Mouse (Mus musculus) forebrain, postnatal 0 days (tissue): ENCODE results near the gene Fgd6. TPM values are rescaled to one million over a fixed set of nuclear protein-coding genes. Genes with fewer than 3 reads are reported as not detected.

Experiments
- ATAC-seq: fragments of 200-750 bp; cut with Nextera tagmentation; 2 replicates; pipeline ENCODE4 v1.8.0; 2017; ENCODE audit warnings: mild to moderate bottlenecking, moderate library complexity
- DNase-seq: peaks from one replicate; pipeline ENCODE4 v3.0.0-alpha.2; 2015
- H3K27ac ChIP-seq: fragments of 300-500 bp; sonication (generic); 2 replicates; pipeline ENCODE4 v1.5.1; 2014; ENCODE audit warnings: low read depth, mild to moderate bottlenecking, antibody characterized with exemption, low read length, moderate library complexity, mixed read lengths
- H3K27me3 ChIP-seq: fragments of 300-500 bp; sonication (generic); 2 replicates; pipeline ENCODE4 v1.6.1; 2014; ENCODE audit warnings: mild to moderate bottlenecking, low read length, mixed read lengths; ENCODE audit not compliant: insufficient read depth
- H3K36me3 ChIP-seq: fragments of 300-500 bp; sonication (generic); 2 replicates; pipeline ENCODE4 v1.6.1; 2014; ENCODE audit warnings: mild to moderate bottlenecking, moderate library complexity; ENCODE audit not compliant: insufficient read depth
- H3K4me1 ChIP-seq: fragments of 300-500 bp; sonication (generic); 2 replicates; pipeline ENCODE4 v1.6.1; 2014; ENCODE audit warnings: antibody characterized with exemption; ENCODE audit not compliant: insufficient read depth
- H3K4me2 ChIP-seq: fragments of 300-500 bp; sonication (generic); 2 replicates; pipeline ENCODE4 v1.6.1; 2014; ENCODE audit warnings: low read depth, mild to moderate bottlenecking, moderate library complexity
- H3K4me3 ChIP-seq: fragments of 300-500 bp; sonication (generic); 2 replicates; pipeline ENCODE4 v1.5.1; 2014; ENCODE audit warnings: low read depth, low read length, mixed read lengths
- H3K9ac ChIP-seq: fragments of 300-500 bp; sonication (generic); 2 replicates; pipeline ENCODE4 v1.6.1; 2014; ENCODE audit warnings: mild to moderate bottlenecking
- H3K9me3 ChIP-seq: fragments of 300-500 bp; sonication (generic); 2 replicates; pipeline ENCODE4 v1.6.1; 2016; ENCODE audit warnings: low read length
- CTCF ChIP-seq: sonication (generic); IDR thresholded peaks from 2 replicates; pipeline ENCODE4 v1.5.1; 2016; ENCODE audit warnings: antibody characterized with exemption, control low read depth, low read depth
- WGBS: fragments of 180-500 bp; shearing (Covaris S2); extraction: QIAGEN DNeasy Blood & Tissue Kit; methylation state at CpG from one replicate; pipeline ENCODE4 v1.1.7; 2014; 5-methylcytosine and 5-hydroxymethylcytosine counted together
- polyA plus RNA-seq: library from polyadenylated mRNA; unstranded; fragments of >200 nt; fragmentation: Nextera tagmentation; extraction: Ambion mirVana; gene quantifications from 2 replicates; pipeline ENCODE4 v1.2.1, GENCODE M21; 2015
- total RNA-seq: library from RNA; depleted of rRNA; stranded (reverse); fragments of >200 nt; gene quantifications from 2 replicates; pipeline ENCODE4 v1.2.3, GENCODE M21; 2014

The Fgd6 gene
- total and polyA plus RNA-seq, 2 experiments from 2014 or later: 1.5 to 3.6 TPM

DNA sequence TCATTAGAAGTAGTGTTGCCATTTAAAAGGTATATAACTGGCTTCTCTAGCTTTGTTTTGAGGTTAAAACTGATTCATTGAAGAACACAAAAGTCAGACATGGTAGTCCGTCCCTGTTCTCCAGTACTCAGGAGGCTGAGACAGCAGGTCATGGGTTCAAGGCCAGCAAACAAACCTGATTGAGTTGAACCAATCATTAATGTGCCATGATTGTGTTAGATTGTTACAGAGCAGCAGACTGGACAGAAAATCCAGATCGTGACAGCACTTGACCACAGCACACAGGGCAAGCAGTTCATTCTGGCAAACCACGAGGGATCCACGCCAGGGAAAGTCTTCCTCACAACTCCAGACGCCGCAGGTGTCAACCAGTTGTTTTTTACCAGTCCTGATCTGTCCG, 126.2 kb downstream of the Fgd6 start:
- H3K9me3 ChIP-seq: no peaks in the 10 kb centered on the region
- no peak for ATAC-seq
- H3K4me3 ChIP-seq: no peak overlapping the region
- no peak overlapping the region for H3K27ac ChIP-seq
- peaks cover 28% of the 10 kb centered on the region for H3K36me3 ChIP-seq
- H3K27me3 ChIP-seq: no peaks in the 10 kb centered on the region
- WGBS: 96% methylated on average over 7 of the region's 7 CpGs
- no peak overlapping the region for H3K4me2 ChIP-seq
- H3K4me1 ChIP-seq: no peaks in the 10 kb centered on the region
- no peak for TF ChIP-seq CTCF
- H3K9ac ChIP-seq: no peak overlapping the region
- DNase-seq: no peak

DNA sequence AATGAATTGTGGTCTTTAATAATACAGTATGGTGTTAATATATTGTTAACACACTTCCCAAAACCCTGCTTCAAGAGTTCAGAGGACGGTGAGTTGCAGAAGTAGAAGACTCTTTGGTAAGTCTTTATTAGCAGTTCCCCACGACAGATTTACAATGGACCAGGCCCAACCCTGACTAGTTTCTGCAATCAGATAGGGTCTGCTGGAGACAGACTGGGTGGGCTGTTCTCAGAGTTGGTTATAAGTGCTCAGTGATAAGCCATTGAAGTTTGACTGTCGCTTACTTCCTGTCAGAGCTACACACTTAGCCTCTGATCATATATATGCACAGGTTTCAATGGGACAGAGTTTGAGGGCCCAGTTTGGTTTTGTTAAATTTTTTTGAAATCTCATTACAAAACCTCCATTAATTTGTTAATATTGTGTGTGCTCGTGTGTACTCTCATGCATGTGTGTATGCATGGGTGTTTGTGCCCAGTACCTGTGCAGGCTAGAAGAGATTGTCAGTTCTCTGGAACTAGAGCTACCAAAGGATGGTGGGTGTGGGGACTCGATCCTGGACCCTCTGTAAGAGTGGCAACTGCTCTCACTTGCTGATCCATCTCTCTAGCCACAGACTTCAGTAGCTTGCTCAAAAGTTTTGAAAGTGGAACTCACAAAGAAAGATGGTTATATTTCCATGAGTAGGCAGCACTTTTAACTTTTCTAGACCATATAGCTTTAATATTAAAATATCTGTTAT, 128.5 kb downstream of the Fgd6 start:
- 86% methylated on average over 5 of the region's 5 CpGs for WGBS
- no peak overlapping the region for H3K27ac ChIP-seq
- ATAC-seq: no peak
- no peak overlapping the region for H3K4me2 ChIP-seq
- TF ChIP-seq CTCF: no peak
- no peak overlapping the region for H3K4me3 ChIP-seq
- no peaks in the 10 kb centered on the region for H3K9me3 ChIP-seq
- DNase-seq: no peak
- no peak overlapping the region for H3K9ac ChIP-seq
- H3K36me3 ChIP-seq: peaks cover 29% of the 10 kb centered on the region
- no peaks in the 10 kb centered on the region for H3K27me3 ChIP-seq
- H3K4me1 ChIP-seq: no peaks in the 10 kb centered on the region

DNA sequence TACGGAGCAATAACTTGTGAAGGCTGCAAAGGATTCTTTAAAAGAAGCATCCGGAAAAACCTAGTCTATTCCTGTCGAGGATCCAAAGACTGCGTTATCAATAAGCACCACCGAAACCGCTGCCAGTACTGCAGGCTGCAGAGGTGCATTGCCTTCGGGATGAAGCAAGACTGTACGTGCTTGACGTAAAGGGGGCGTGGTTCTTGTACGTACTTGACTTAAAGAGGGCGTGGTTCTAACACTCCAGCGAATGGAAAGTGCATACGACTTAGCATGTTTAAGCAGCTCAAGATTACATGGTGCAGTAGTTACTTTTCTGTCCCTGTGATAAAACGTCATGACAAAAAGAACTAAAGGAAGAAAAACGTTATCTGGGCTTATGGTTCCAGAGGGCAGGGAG, 129.6 kb downstream of the Fgd6 start:
- H3K4me1 ChIP-seq: no peaks in the 10 kb centered on the region
- no peak overlapping the region for H3K4me2 ChIP-seq
- TF ChIP-seq CTCF: no peak
- H3K9ac ChIP-seq: no peak overlapping the region
- H3K36me3 ChIP-seq: peaks cover 35% of the 10 kb centered on the region
- H3K27ac ChIP-seq: no peak overlapping the region
- 91% methylated on average over 16 of the region's 16 CpGs for WGBS
- H3K9me3 ChIP-seq: no peaks in the 10 kb centered on the region
- no peak for ATAC-seq
- DNase-seq: no peak
- H3K27me3 ChIP-seq: no peaks in the 10 kb centered on the region
- H3K4me3 ChIP-seq: no peak overlapping the region

DNA sequence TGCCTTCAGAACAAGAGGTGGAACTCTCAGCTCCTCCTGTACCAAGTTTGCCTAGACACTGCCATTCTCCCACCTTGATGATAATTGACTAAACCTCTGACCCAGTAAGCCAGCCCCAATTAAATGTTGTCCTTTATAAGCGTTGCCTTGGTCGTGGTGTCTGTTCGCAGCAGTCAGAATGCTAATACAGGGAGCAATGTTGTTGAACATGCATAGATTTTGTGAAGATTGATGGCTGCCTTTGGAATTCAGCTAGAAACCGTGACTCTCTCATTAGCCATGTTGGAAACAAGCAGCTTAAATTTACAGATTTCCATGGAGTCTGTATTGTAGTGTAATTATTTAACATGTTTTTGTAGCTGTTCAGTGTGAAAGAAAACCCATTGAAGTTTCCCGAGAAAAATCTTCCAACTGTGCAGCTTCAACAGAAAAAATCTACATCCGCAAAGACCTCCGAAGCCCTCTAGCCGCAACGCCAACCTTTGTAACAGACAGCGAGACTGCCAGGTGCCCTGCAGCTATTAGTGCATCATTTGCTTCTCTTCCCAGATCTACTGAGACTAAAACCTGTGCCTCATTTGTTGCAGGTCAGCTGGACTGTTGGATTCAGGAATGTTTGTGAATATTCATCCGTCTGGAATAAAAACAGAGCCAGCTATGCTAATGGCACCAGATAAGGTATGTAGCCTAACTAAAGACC, 131.4 kb downstream of the Fgd6 start:
- no peaks in the 10 kb centered on the region for H3K9me3 ChIP-seq
- no peak overlapping the region for H3K27ac ChIP-seq
- 47% methylated on average over 11 of the region's 11 CpGs for WGBS
- H3K27me3 ChIP-seq: no peaks in the 10 kb centered on the region
- no peak overlapping the region for H3K9ac ChIP-seq
- TF ChIP-seq CTCF: no peak
- peaks cover 36% of the 10 kb centered on the region for H3K36me3 ChIP-seq
- H3K4me1 ChIP-seq: no peaks in the 10 kb centered on the region
- no peak overlapping the region for H3K4me3 ChIP-seq
- DNase-seq (no peak), ATAC-seq (no peak)
- no peak overlapping the region for H3K4me2 ChIP-seq

DNA sequence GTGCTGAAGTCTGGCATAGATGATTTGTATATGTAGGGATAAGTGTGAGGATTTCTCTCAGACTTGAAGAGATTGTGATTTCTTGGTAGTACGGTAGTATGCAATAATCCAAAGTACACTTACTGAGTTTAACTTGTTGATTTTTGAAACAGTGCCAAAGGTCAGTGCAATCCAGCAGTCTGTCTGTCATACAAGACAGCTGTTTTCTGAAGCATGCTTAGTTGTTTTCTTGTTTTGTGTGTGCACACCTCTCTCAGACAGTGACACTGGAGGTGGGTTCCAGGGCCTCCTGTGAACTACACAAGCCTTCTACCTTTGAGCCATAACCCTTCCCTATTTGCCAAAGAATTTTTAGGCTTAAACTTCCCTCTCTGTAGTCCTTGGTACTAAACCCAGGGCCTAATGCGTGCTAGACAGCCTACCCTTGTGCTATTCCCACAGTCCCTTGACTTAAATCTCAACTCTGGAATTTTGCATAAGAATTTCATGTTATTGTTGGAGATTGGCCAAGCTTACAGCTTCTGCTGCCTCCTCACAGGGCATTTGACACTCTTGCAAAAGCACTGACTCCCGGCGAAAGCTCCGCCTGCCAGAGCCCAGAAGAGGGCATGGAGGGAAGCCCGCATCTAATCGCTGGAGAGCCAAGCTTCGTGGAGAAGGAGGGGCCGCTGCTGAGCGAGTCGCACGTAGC, 135.8 kb downstream of the Fgd6 start:
- TF ChIP-seq CTCF: no peak
- Histone ChIP-seq H3K9me3 (no peaks in the 10 kb centered on the region), H3K9ac (no peak overlapping the region), H3K36me3 (peaks cover 30% of the 10 kb centered on the region), H3K4me1 (no peaks in the 10 kb centered on the region), H3K4me3 (no peak overlapping the region), H3K27me3 (no peaks in the 10 kb centered on the region), H3K27ac (no peak overlapping the region), H3K4me2 (no peak overlapping the region)
- WGBS: 39% methylated on average over 12 of the region's 12 CpGs
- DNase-seq: no peak
- no peak for ATAC-seq

DNA sequence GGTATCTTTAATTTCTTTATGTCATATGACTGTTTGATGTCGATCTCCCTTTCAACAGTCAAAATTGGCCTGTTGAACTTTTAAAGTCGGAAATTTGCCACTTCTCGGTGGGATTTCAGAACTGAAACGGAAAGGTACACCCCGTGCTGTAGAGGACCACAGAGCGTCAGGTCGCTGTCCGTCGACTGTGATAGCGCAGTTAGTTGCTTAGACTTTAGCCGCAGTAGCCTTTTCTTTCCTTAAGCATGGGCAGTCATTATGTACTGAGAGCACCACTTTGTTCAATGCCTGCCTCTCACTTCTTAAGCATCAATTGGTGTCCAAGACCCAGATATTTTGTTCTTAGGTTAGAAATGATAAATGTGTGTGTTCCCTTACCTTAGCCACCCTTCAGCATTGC, 136.3 kb downstream of the Fgd6 start:
- no peaks in the 10 kb centered on the region for H3K9me3 ChIP-seq
- no peak overlapping the region for H3K9ac ChIP-seq
- ATAC-seq (no peak), DNase-seq (no peak)
- no peak overlapping the region for H3K27ac ChIP-seq
- no peaks in the 10 kb centered on the region for H3K27me3 ChIP-seq
- no peaks in the 10 kb centered on the region for H3K4me1 ChIP-seq
- peaks cover 30% of the 10 kb centered on the region for H3K36me3 ChIP-seq
- no peak overlapping the region for H3K4me2 ChIP-seq
- no peak overlapping the region for H3K4me3 ChIP-seq
- WGBS: 32% methylated on average over 11 of the region's 11 CpGs
- no peak for TF ChIP-seq CTCF

DNA sequence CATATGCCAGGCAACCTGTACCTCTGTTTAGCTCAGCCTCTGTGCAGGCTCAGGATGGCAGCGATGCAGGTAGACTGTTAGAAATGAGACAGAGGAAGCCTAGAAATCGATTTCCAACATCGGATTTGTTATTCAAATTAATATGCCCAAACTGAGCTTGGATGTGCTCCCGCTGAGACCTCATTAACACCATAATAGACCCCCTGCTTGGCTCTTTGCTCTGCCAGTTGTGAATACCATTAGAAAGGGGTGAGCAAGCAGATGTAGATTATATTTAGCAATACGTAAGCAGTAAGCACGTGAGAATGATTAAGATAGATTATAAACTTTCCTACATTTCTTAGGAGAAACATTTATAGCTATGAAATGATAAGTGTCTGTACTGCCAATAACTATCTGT, 136.9 kb downstream of the Fgd6 start:
- 13% methylated on average over 6 of the region's 6 CpGs for WGBS
- H3K27ac ChIP-seq: no peak overlapping the region
- ATAC-seq: no peak; the same call in 1 of the 2 replicates
- H3K4me3 ChIP-seq: no peak overlapping the region
- H3K27me3 ChIP-seq: no peaks in the 10 kb centered on the region
- no peak for TF ChIP-seq CTCF
- DNase-seq: no peak
- H3K4me2 ChIP-seq: no peak overlapping the region
- H3K9me3 ChIP-seq: no peaks in the 10 kb centered on the region
- H3K36me3 ChIP-seq: peaks cover 30% of the 10 kb centered on the region
- no peak overlapping the region for H3K9ac ChIP-seq
- no peaks in the 10 kb centered on the region for H3K4me1 ChIP-seq
